Mouse (Mus musculus) liver, embryonic 12.5 days (tissue): ENCODE measurements around the gene Naa38. TPM values are rescaled to one million over a fixed set of nuclear protein-coding genes. Genes with fewer than 3 reads are reported as not detected.

ENCODE experiments used
- ATAC-seq: fragments of 200-750 bp; cut with Nextera tagmentation; 2 replicates; pipeline ENCODE4 v1.8.0; 2017; ENCODE audit warnings: moderate number of reproducible peaks, mild to moderate bottlenecking, moderate library complexity
- H3K27ac ChIP-seq: fragments of 300-500 bp; sonication (generic); 2 replicates; pipeline ENCODE4 v1.5.1; 2016; ENCODE audit warnings: mild to moderate bottlenecking
- H3K27me3 ChIP-seq: fragments of 300-500 bp; sonication (generic); replicated peaks from 2 replicates; pipeline ENCODE4 v1.6.1; 2016; ENCODE audit warnings: mild to moderate bottlenecking, moderate library complexity
- H3K36me3 ChIP-seq: fragments of 300-500 bp; sonication (generic); 2 replicates; pipeline ENCODE4 v1.6.1; 2016; ENCODE audit warnings: mild to moderate bottlenecking, moderate library complexity
- H3K4me1 ChIP-seq: fragments of 300-500 bp; sonication (generic); 2 replicates; pipeline ENCODE4 v1.6.1; 2016
- H3K4me2 ChIP-seq: fragments of 300-500 bp; sonication (generic); 2 replicates; pipeline ENCODE4 v1.6.1; 2016; ENCODE audit warnings: mild to moderate bottlenecking, moderate library complexity
- H3K4me3 ChIP-seq: fragments of 300-500 bp; sonication (generic); 2 replicates; pipeline ENCODE4 v1.5.1; 2016; ENCODE audit warnings: mild to moderate bottlenecking, moderate library complexity
- H3K9ac ChIP-seq: fragments of 300-500 bp; sonication (generic); 2 replicates; pipeline ENCODE4 v1.6.1; 2016; ENCODE audit warnings: mild to moderate bottlenecking, moderate library complexity
- H3K9me3 ChIP-seq: fragments of 300-500 bp; sonication (generic); replicated peaks from 2 replicates; pipeline ENCODE4 v1.6.1; 2016; ENCODE audit warnings: mild to moderate bottlenecking, moderate library complexity
- WGBS: fragments of 180-500 bp; shearing (Covaris S2); methylation state at CpG from one replicate; pipeline ENCODE4 v1.1.7; 2016; ENCODE audit not compliant: insufficient replicate concordance; 5-methylcytosine and 5-hydroxymethylcytosine counted together
- polyA plus RNA-seq: library from polyadenylated mRNA; unstranded; fragments of >200 nt; fragmentation: Nextera tagmentation; extraction: Ambion mirVana; gene quantifications from 2 replicates; pipeline ENCODE4 v1.2.1, GENCODE M21; 2016

Naa38 gene
- polyA plus RNA-seq, 1 experiment from 2014 or later, result 119 TPM

GRCm38 (mm10) chr11:69412548-69412947 lies 17.3 kb downstream of the Naa38 start:
- peak overlapping the region; percentile 94 for H3K27ac ChIP-seq
- H3K4me3 ChIP-seq, result peak overlapping the region; percentile 72; the same call in 1 of the 2 replicates
- WGBS, result 73% methylated on average over 7 of the region's 7 CpGs
- peak overlapping the region; percentile 100 for H3K4me2 ChIP-seq
- ATAC-seq, result no peak
- peak overlapping the region; percentile 82; the same call in 1 of the 2 replicates for H3K9ac ChIP-seq
- peaks cover 16% of the 10 kb centered on the region for H3K27me3 ChIP-seq
- no peaks in the 10 kb centered on the region for H3K9me3 ChIP-seq
- peaks cover 7% of the 10 kb centered on the region for H3K36me3 ChIP-seq
- peaks cover 83% of the 10 kb centered on the region for H3K4me1 ChIP-seq

- peak within 1 kb of the TSS; percentile 100 for H3K4me2 ChIP-seq
- H3K36me3 ChIP-seq, result no peaks in the 10 kb centered on the region
- H3K9me3 ChIP-seq, result no peaks in the 10 kb centered on the region
- H3K9ac ChIP-seq, result peak within 1 kb of the TSS; percentile 82; the same call in 1 of the 2 replicates
- H3K4me3 ChIP-seq, result peak within 1 kb of the TSS; percentile 60
- ATAC-seq, result no peak
- H3K27me3 ChIP-seq, result peaks cover 17% of the 10 kb centered on the region
- H3K27ac ChIP-seq, result peak within 1 kb of the TSS; percentile 94
- 43% methylated on average over 12 of the region's 12 CpGs for WGBS
- H3K4me1 ChIP-seq, result peaks cover 84% of the 10 kb centered on the region
Observed at GRCm38 (mm10) chr11:69413221-69414181, 18.2 kb downstream of the Naa38 start, which contains the start of gene Kdm6b. Gene Kdm6b, minus strand, starts transcription at chr11:69413675.

GRCm38 (mm10) chr11:69414421-69415326 lies 19.4 kb downstream of the Naa38 start:
- Histone ChIP-seq H3K4me1 (peaks cover 88% of the 10 kb centered on the region), H3K4me2 (peak overlapping the region; percentile 100), H3K27me3 (peaks cover 17% of the 10 kb centered on the region), H3K9ac (peak overlapping the region; percentile 69), H3K9me3 (no peaks in the 10 kb centered on the region), H3K4me3 (peak overlapping the region; percentile 60), H3K36me3 (no peaks in the 10 kb centered on the region), H3K27ac (peak overlapping the region; percentile 79)
- ATAC-seq, result no peak
- WGBS, result 37% methylated on average over 4 of the region's 4 CpGs

GRCm38 (mm10) chr11:69415327-69415667 lies 20.0 kb downstream of the Naa38 start:
- WGBS, result 12% methylated on average over 3 of the region's 3 CpGs
- Histone ChIP-seq H3K9me3 (no peaks in the 10 kb centered on the region), H3K4me2 (peak overlapping the region; percentile 100), H3K9ac (peak overlapping the region; percentile 69), H3K4me1 (peaks cover 94% of the 10 kb centered on the region), H3K27ac (peak overlapping the region; percentile 79), H3K4me3 (peak overlapping the region; percentile 60), H3K27me3 (peaks cover 17% of the 10 kb centered on the region), H3K36me3 (no peaks in the 10 kb centered on the region)
- ATAC-seq, result no peak

GRCm38 (mm10) chr11:69415668-69416451 lies 20.6 kb downstream of the Naa38 start:
- peak overlapping the region; percentile 60 for H3K4me3 ChIP-seq
- ATAC-seq, result no peak
- H3K27ac ChIP-seq, result peak overlapping the region; percentile 79
- H3K4me2 ChIP-seq, result peak overlapping the region; percentile 100
- H3K4me1 ChIP-seq, result peaks cover 95% of the 10 kb centered on the region
- no peaks in the 10 kb centered on the region for H3K9me3 ChIP-seq
- no peaks in the 10 kb centered on the region for H3K36me3 ChIP-seq
- WGBS, result 3% methylated on average over 17 of the region's 25 CpGs
- peak overlapping the region; percentile 69 for H3K9ac ChIP-seq
- peaks cover 22% of the 10 kb centered on the region for H3K27me3 ChIP-seq

GRCm38 (mm10) chr11:69416509-69416908 lies 21.2 kb downstream of the Naa38 start:
- WGBS, result 7% methylated on average over 4 of the region's 4 CpGs
- peak overlapping the region; percentile 69 for H3K9ac ChIP-seq

GRCm38 (mm10) chr11:69416921-69417448 lies 21.7 kb downstream of the Naa38 start:
- no peak for ATAC-seq
- WGBS, result 21% methylated on average over 8 of the region's 8 CpGs
- no peaks in the 10 kb centered on the region for H3K36me3 ChIP-seq
- peaks cover 97% of the 10 kb centered on the region for H3K4me1 ChIP-seq
- no peaks in the 10 kb centered on the region for H3K9me3 ChIP-seq
- peak overlapping the region; percentile 47; the same call in 1 of the 2 replicates for H3K9ac ChIP-seq
- H3K27me3 ChIP-seq, result peaks cover 33% of the 10 kb centered on the region
- peak overlapping the region; percentile 79 for H3K27ac ChIP-seq
- peak overlapping the region; percentile 60; the same call in 1 of the 2 replicates for H3K4me3 ChIP-seq
- peak overlapping the region; percentile 100 for H3K4me2 ChIP-seq

More at GRCm38 (mm10) chr11:69416509-69416908, 21.2 kb downstream of the Naa38 start:
- Histone ChIP-seq H3K4me2 (peak overlapping the region; percentile 100), H3K27me3 (peaks cover 28% of the 10 kb centered on the region), H3K4me1 (peaks cover 99% of the 10 kb centered on the region), H3K4me3 (peak overlapping the region; percentile 60), H3K9me3 (no peaks in the 10 kb centered on the region), H3K36me3 (no peaks in the 10 kb centered on the region), H3K27ac (peak overlapping the region; percentile 79)
- no peak for ATAC-seq

GRCm38 (mm10) chr11:69417449-69418384 lies 22.4 kb downstream of the Naa38 start:
- Histone ChIP-seq H3K9ac (peak overlapping the region; percentile 70), H3K4me1 (peaks cover 90% of the 10 kb centered on the region), H3K4me3 (peak overlapping the region; percentile 60), H3K4me2 (peak overlapping the region; percentile 100), H3K36me3 (no peaks in the 10 kb centered on the region), H3K27ac (peak overlapping the region; percentile 83), H3K27me3 (peaks cover 41% of the 10 kb centered on the region), H3K9me3 (no peaks in the 10 kb centered on the region)
- no peak for ATAC-seq
- WGBS, result under 1% methylated on average over 39 of the region's 39 CpGs

GRCm38 (mm10) chr11:69418481-69419442 lies 23.5 kb downstream of the Naa38 start:
- peaks cover 50% of the 10 kb centered on the region for H3K27me3 ChIP-seq

More at GRCm38 (mm10) chr11:69418481-69419442, 23.5 kb downstream of the Naa38 start:
- H3K9me3 ChIP-seq, result no peaks in the 10 kb centered on the region
- peak overlapping the region; percentile 100 for H3K4me2 ChIP-seq
- H3K9ac ChIP-seq, result peak overlapping the region; percentile 70
- H3K4me1 ChIP-seq, result peaks cover 86% of the 10 kb centered on the region
- ATAC-seq, result peak; percentile 80
- H3K27ac ChIP-seq, result peak overlapping the region; percentile 83
- under 1% methylated on average over 40 of the region's 45 CpGs for WGBS
- peak overlapping the region; percentile 60 for H3K4me3 ChIP-seq
- no peaks in the 10 kb centered on the region for H3K36me3 ChIP-seq
